Mouse (Mus musculus): ENCODE measurements around the gene Gm20503.

Gm20503 gene

GRCm38 (mm10) chr4:59009186-59009585, 6.2 kb downstream of the Gm20503 start:
- DNase-seq, result no peak

DNA sequence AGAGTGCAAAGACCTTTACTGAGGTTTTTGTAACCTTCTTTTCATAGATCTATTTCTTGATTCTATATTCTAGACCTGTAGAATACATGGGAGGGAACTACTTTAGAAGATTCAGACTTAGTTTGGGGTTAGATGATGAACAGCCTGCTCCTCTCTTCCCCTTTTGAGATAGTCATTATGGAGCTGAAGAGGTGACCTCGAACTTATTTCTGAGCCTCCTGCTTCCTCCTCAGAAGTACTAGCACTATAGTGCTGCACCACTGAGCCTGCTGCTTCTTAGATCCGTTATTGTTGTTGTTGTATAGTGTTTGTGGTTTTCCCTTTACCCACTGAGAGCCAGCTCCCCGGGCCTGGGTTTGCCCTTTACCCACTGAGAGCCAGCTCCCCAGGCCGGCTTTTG, 6.7 kb downstream of the Gm20503 start:
- no peak for DNase-seq

DNA sequence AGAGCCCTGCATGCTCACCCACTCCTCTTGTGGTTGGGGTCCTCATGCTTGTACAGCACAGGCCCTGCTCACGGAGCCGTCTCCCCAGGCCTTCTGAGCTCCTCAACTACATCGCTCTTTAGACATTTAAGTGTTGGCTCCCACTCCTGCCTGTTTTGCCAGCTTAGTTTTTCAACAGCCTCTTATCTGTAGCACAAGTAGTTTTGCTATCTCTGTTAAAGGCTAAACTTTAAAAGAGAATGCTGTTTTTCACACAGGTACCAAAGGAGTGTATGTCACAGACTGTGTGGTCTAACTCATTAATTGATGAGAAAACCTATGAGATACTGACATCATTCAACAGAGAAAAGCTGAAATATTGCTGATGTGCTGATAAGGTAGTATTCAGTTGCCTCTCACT, 8.4 kb downstream of the Gm20503 start:
- DNase-seq, result no peak

DNA sequence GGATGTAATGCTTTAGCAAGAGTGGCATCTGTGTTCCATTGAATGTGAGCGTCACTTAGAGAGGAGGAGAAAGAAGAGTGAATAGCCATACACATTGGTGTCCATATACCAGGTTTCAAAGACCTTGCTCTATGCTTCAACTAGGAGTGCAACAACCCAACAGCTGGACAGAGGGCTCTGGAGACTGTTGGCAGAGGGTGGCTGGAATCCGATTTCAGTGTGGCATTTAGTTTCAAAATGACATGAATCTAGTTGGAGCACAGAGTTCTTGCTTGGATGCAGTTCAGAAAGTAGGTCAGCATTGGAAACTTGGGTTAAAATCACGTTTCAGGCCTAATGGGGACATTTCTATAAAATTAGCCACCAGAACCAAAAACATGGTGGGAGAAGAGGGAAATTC, 12.2 kb downstream of the Gm20503 start:
- no peak for DNase-seq

DNA sequence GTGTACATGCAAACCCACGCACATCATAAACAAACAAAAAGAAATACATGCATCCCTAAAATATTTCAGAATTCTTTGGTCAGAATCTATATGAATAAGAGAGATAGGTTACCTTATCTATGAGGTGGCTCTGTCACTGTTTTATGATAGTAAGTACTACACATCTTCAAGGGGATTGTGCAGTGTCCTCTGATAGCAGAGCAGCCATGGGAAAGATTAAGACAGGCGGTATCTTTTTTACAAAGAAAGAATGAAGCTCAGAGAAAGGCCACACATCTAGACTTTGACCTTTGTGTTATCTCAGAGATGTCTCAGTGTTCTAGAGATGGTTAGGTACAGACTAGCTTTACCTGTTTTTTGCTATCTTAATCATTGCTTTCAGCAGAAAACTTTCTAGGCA, 13.9 kb downstream of the Gm20503 start:
- no peak for DNase-seq

- peak in 1 of 2 experiments; percentile 13 for DNase-seq
Measured at GRCm38 (mm10) chr4:59034325-59034917, 31.4 kb downstream of the Gm20503 start.

DNA sequence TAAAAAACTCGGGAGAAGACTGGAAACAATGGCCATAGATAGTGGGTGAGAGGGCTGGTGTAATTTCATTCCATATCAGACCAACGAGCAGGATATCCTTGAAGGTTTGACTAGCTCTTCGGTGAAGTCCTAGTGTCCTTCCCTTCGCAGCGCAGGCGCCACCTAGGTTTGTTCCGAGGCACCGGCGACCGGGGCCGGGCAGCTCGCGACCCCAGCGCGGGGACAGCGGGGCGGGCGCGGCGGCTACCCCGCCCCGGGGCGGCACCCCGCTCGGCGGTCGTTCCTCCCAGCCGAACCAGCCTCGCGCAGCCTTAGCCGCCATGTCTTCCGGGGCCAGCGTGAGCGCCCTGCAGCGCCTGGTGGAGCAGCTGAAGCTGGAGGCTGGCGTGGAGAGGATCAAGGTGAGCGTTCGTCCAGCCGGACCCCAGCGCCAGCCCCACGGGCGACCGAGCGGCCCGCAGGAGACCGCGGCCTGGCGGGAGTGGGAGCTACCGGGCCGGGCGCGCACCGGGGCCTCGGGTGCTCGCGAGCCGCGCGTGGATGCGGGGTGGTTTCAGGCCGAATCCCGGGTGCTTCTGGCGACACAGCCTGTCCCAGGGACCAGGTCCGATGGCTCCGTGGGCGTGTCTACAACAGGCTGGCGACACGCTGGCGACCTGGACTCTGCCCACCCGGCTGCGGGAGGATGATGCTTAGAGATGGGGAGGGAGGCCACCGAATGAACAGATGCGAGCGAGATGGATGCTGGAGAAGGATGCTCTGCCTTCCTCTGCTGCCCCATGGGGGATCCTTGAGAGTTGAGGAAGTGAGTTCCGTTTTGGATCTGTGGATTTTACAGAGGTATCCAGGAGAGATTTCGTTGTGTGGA, 32.1 kb downstream of the Gm20503 start, which contains the start of gene Gng10:
Gene Gng10 (plus strand): TSS at position 171 of the 868 bp plus-strand sequence.
- DNase-seq, result peak; percentile 54 to 55

GRCm38 (mm10) chr4:59035786-59036350, 32.9 kb downstream of the Gm20503 start:
- no peak for DNase-seq

DNA sequence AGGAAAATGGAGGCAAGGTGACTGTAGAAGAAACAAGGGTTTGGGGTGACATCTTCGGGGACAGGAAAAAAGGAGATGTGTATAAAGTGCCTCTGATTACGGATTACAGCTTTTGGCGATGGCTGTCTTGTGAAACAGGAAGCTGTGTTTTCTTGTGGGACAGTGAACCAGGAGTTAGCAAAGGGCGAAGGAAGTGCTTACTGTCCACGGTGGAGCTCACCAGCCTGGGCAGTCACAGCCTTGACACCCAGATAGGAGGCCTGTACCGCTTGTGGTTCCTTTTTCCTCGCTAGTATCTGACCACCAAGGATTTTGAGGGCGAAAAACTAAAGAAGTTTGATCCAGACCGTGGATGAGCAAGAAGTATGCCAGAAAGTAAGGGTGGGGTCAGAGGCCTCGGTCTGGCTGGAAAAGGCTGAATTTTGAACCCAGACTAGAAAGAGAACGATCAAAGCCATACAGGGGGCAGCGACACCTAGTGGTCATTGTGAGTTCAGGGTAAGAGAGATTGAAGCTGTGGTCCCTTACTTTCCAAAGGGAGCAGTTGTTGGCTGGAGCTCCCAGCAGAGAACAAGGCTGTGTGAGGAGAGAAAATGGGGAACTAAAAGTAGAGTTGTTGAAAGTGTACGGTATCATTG, 33.6 kb downstream of the Gm20503 start:
- DNase-seq, result peak; percentile 31 to 63

DNA sequence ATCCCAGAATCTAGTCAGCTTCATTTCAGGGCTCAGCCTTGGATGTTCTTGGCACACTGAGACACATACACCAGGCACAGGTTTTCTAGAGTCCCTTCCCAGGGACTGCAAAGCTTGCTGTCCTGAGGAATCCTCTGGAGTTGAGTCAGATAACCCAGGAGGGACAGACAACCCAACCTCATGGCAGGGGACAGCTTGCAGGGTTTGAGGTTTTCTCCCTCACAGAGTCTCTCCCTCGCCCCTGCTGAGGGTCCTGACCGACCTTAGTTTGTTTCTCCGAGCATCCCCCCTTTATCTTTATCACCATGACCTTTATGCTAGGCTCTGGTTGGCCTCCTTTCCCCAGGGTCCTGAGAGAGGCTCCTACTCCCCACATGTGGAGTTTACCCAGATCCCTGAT, 34.5 kb downstream of the Gm20503 start:
- no peak for DNase-seq

- DNase-seq, result no peak
Measured at GRCm38 (mm10) chr4:59040397-59041287, 37.6 kb downstream of the Gm20503 start.

DNA sequence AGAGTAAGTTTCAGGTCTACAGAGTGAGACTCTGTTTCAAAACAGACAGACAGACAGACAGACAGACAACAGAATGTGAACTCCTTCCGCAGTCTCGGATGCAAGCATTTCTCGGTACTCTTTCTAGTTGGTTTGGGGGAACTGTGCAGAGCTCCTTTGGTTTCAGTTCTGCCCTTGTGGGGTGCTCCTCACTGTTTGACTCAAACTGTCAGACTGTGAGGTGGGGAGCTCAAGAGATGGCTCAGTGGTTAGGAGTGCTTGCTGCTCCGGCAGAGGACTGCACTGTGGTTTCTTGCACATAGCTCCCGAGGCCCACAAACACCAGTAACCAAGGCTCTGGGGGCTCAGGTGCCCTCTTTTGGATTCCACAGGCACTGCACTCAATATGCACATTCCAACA, 40.1 kb downstream of the Gm20503 start:
- DNase-seq, result no peak

DNA sequence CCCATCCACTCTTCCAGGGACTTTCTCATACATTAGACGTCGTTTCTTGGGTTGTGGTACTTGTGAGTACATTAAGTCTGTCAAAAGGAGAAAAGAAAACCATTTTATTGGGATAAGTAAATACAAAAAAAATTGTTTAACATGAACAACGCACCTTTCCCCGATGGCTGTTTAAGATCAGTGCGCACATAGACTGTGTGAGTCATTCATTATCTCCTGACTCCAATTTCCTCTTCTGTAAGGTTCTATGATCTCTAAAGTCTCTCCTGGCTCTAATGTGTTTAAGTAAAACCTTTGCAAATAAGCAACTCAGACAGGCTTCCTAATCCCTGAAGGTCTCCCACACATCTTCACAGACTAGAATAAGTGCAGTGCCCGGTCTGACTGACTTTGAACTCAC, 40.9 kb downstream of the Gm20503 start:
- DNase-seq, result no peak

- DNase-seq, result no peak
Measured at GRCm38 (mm10) chr4:59047222-59047621, 44.2 kb downstream of the Gm20503 start.

- DNase-seq, result no peak
Measured at GRCm38 (mm10) chr4:59051081-59051480, 48.1 kb downstream of the Gm20503 start.

DNA sequence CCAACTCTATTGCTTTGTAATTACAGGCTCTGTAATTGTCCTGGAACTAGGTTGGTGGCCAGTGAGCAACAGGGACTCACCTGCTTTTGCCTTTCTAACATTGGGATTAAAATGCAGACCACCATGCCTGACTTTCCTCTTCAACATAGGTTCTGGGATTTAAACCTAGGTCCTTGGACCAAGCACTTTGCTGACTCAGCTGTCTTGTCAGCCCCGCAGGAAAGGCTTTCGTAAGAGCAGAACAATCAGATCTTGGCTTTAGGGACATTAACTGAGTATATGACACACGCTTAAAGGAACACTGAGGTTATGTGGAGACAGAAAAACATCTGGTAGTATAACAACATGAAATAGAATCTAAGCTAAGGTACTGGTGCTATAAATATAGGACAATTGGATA, 54.9 kb downstream of the Gm20503 start:
- DNase-seq, result no peak

DNA sequence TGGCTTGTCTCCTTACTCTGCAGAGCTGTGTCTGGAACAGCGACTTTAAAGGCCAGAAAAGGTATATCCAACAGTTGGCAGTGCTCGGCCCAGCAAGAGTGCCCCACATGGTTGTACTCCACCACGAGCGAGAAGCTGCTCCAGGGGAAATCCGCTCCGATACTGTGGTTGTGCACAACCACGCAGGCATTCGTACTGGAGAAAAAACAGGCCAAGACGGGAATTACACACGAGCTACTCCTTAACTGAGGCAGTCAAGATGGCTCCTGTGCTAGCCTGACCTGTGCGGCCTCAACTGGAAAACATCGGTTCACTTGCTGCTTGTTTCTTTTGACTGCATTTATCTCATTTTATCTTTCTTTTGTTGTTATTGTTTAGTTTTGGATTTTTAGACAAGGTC, 59.5 kb downstream of the Gm20503 start:
- no peak for DNase-seq

DNA sequence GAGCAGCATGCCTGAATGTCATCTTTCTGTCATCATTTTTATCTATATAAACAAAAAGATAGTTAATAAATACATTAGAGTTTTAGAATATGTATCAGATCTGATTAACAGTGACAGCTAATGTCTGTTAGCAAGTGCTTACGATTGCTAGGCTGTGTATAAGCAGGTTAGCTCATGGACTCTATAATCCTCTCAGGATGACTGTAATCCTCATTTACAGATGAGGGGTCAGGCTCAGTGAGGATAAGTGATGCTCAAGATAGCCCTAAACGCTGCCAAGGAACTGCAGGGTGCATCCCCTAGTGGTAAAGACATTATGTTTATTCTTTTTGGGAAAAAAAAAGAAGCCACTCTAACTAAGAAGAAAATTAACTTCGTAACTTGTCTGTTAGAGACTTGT, 66.3 kb downstream of the Gm20503 start:
- no peak for DNase-seq

DNA sequence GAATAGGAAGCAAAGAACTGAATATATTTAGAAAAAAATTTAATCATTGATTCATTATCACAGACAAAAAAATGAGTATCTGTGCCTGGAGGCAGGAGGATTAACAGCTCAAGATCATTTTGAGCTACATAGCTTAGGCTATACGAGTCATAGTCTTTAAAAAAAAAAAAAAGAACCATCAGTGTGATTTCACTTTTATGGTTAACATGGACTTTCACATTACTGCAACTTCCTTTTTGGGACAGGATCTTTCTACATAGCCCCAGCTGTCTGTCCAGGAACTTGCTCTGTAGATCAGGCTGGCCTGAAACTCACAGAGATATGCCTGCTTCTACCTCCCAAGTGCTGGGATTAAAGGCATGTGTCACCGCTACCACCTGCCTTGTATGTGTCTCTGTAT, 80.4 kb downstream of the Gm20503 start:
- no peak for DNase-seq

DNA sequence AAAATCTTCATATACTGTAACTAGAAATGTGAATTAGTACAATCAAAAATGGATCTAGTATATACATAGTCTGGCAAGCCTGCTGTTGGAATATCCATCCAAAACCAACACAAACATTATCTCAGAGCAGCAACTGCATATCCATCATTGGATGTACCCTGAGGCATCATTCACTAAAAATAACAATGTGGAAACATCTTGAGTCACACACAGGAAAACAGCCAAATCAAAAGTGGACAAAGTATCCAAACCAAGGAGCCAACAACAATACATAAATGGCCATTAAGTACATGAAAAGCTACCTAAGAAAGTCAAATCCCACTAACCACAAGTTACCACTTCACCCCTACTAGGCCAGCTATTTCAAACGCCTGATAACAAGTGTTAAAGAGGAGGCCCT, 86.4 kb downstream of the Gm20503 start:
- DNase-seq, result no peak
